Mouse (Mus musculus): ENCODE results near the gene Cep57. TPM values are rescaled to one million over a fixed set of nuclear protein-coding genes. Genes with fewer than 3 reads are reported as not detected.
"Not testable (repeated sequence)": the region's sequence is repeated elsewhere in the genome, so short reads cannot be mapped to it uniquely, and the experiment has no call there.

Cep57 gene
- total RNA-seq, 1 experiment from 2014 or later = 112 TPM

DNA sequence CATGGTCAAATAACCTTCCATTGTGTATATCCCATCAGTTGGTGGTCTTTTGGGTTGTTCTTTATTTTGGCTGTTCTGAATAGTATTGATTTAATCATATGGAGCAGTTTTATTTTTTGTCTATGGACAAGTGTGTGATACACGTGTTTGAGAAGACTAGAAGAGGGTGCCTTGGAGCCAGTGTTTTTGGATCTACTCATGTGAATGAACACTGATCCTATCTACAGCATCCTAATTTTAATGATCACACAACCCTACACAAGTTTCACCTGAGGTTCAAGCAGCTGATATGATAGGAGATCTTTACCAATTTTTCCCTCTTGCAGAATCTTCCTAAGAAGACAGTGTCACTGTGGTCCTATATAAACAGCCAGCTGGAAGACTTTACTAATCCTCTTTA lies 22.4 kb downstream of the Cep57 start:
- no peak for ATAC-seq (replicated peaks; ENCODE audit: low read depth, poor library complexity, severe bottlenecking)

DNA sequence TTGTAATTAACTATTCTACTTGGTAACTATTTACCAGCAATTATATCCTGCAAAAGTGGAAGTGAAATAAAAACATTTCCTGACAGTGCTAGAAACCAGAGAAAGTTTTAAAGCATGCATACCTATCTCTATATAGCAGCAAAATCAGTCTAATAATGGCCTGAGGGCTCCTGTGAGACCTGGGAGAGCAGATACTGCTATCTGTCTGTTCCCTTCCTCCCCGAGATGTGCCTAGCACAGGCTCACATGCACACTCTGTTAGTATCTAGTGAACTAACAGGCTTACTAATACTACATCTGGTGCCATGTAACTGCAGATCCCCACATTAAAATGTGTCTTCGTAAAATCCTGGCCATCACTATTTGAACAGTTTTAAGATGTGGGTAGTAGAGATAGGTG lies 32.2 kb downstream of the Cep57 start:
- no peak for ATAC-seq (replicated peaks; ENCODE audit: low read depth, poor library complexity, severe bottlenecking)

DNA sequence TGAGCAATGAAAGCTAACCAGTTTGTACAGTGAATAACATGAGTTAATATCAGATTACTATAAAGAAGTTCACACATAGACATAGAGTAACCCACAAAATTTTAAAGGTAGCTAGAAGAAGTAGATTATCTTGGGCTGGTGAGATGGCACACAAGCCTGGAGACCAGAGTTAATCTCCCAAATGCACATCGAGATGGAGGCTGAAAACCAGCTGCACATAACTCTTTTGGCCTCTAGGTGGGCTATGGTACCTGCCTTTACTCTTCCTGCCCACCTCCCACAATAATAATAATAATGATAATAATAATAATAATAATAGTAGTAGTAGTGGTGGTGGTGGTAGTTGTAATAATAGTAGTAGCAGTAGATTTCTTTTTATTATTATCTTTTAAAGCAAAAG lies 32.6 kb downstream of the Cep57 start:
- no peak for ATAC-seq (replicated peaks; ENCODE audit: low read depth, poor library complexity, severe bottlenecking)

GRCm38 (mm10) chr9:13790864-13791263 lies 36.0 kb downstream of the Cep57 start:
- not testable (repeated sequence) for ATAC-seq (replicated peaks; ENCODE audit: low read depth, poor library complexity, severe bottlenecking)

GRCm38 (mm10) chr9:13781985-13782384 lies 44.9 kb downstream of the Cep57 start:
- ATAC-seq (replicated peaks; ENCODE audit: low read depth, poor library complexity, severe bottlenecking) = no peak

GRCm38 (mm10) chr9:13774732-13775131 lies 52.2 kb downstream of the Cep57 start:
- peak; percentile 80 for ATAC-seq (replicated peaks; ENCODE audit: low read depth, poor library complexity, severe bottlenecking)

DNA sequence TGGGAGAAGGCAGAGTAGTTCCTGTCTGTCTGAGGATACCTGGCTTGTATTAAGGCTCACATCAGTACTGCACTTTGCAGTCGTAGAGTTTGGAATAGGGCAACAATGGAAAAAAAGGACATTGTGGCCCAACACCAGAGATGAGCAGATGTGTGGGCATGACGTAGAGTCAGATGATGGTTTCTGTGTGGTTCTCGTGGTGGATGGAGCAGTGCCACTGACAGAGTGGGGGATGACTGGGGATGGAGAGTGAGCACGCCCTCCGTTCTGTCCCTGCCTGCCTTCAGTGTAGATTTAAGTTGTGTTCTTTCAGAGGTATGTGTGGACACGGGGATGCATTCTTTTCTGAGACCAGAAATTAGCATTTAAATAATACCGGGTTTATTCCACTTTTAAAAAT lies 60.3 kb downstream of the Cep57 start:
- no peak for ATAC-seq (replicated peaks; ENCODE audit: low read depth, poor library complexity, severe bottlenecking)

- no peak for ATAC-seq (replicated peaks; ENCODE audit: low read depth, poor library complexity, severe bottlenecking)
Measured at GRCm38 (mm10) chr9:13765624-13766023, 61.3 kb downstream of the Cep57 start.

DNA sequence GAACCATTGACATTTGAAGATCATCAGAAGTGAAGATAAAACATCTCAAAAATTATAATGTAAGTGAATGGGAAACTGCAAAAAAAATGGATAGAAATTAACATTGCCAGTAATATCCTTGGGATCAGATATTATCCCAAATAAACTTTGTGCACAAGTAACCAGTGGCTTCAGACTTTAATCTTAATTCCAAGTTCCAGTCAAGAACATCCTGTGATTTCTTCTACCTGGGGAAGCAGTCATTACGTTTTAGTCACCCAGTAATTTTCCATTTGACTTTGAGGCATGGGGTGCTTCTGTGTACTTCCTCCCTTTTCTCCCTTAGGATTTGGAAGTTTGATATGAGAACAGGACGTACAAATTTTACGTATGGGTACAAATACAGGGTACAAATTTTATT lies 66.5 kb downstream of the Cep57 start:
- no peak for ATAC-seq (replicated peaks; ENCODE audit: low read depth, poor library complexity, severe bottlenecking)

Other genes starting within 250 kb of the Cep57 start
- gene Mtmr2, start 78.7 kb downstream of the Cep57 start, total RNA-seq (2017) = 52.4 and 58.7 TPM in 2 replicates
- 75.9 and 77.2 TPM in 2 replicates for gene Fam76b, start 609 bp upstream of the Cep57 start, total RNA-seq (2017)